Mouse (Mus musculus) brain, embryonic 14.5 days (tissue): ENCODE data around the gene Kansl3.

Experiments
- CTCF ChIP-seq: fragments of 200-500 bp; IDR thresholded peaks from 2 replicates; pipeline ENCODE4 v1.5.1; 2012; ENCODE audit warnings: inconsistent platforms, mild to moderate bottlenecking, moderate library complexity, borderline replicate concordance; ENCODE audit not compliant: insufficient read depth, insufficient read length; ENCODE audit errors: extremely low read depth
- POLR2A ChIP-seq: fragments of 200-500 bp; IDR thresholded peaks from 2 replicates; pipeline ENCODE4 v1.6.1; 2012; ENCODE audit warnings: mild to moderate bottlenecking, inconsistent platforms, borderline replicate concordance; ENCODE audit not compliant: poor library complexity, insufficient read depth, insufficient read length, severe bottlenecking; ENCODE audit errors: extremely low read depth

DNA sequence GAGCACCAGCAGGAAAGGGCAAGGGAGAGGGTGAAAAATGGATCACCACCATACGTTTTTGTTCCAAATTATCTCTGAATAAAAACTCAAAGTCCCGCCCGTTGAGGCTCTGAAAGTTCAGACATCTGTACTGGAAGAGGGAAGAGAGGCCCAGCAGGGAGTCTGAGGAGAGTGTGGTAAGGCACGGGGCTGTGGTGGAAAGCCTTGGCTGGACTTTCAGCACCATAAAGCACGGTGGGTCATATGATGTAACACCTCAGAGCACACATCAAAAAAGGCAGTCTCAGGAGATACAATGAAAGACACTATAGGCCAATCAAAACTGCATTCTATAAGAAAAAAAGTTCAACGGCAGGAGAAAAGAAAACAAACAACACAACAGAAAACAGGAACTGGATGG lies 37.2 kb downstream of the Kansl3 start:
- TF ChIP-seq CTCF (no peak), POLR2A (no peak)
